Mouse (Mus musculus) heart, postnatal 14 days (tissue): ENCODE measurements around the gene Zfp663. TPM values are rescaled to one million over a fixed set of nuclear protein-coding genes. Genes with fewer than 3 reads are reported as not detected.
A peak's percentile ranks its signal among the peaks of the same experiment; 100 is the strongest.

Experiments
- DNase-seq, 2 experiments: peaks; one replicate each; pipeline ENCODE4 v3.0.0; 2021 to 2022
- intact Hi-C: fragments of 180-260 bp; cut with DNase I; formaldehyde crosslinking; loops from one replicate; pipeline ENCODE4 v1.15.1; 2025
- total RNA-seq, 2 experiments: library from RNA; stranded (reverse); gene quantifications; 2 replicates each; pipeline ENCODE4 v1.2.3; 2021

The Zfp663 gene
- total RNA-seq, 2 experiments from 2014 or later, result not detected

GRCm38 (mm10) chr2:165323484-165323883, 45.0 kb downstream of the Zfp663 start:
- no peak for DNase-seq

GRCm38 (mm10) chr2:165321981-165322735, 46.4 kb downstream of the Zfp663 start:
- intact Hi-C loops, result no loop called here
- DNase-seq, result no peak

More at GRCm38 (mm10) chr2:165323484-165323883, 45.0 kb downstream of the Zfp663 start:
- intact Hi-C loops, result no loop called here

GRCm38 (mm10) chr2:165321381-165321888, 47.1 kb downstream of the Zfp663 start:
- DNase-seq, result peak in 1 of 2 experiments; percentile 41
- intact Hi-C loops, result no loop called here

GRCm38 (mm10) chr2:165320531-165321150, 47.9 kb downstream of the Zfp663 start:
- DNase-seq, result peak; percentile 62 to 64
- intact Hi-C loops, result no loop called here

GRCm38 (mm10) chr2:165319503-165319902, 49.0 kb downstream of the Zfp663 start:
- no peak for DNase-seq
- intact Hi-C loops, result no loop called here

- intact Hi-C loops, result no loop called here
- no peak for DNase-seq
These were observed 49.6 kb downstream of the Zfp663 start for GRCm38 (mm10) chr2:165318941-165319340.

GRCm38 (mm10) chr2:165317621-165318263, 50.8 kb downstream of the Zfp663 start:
- no peak for DNase-seq
- intact Hi-C loops, result no loop called here

GRCm38 (mm10) chr2:165316837-165317473, 51.6 kb downstream of the Zfp663 start:
- intact Hi-C loops, result no loop called here
- DNase-seq, result peak; percentile 60 to 63

GRCm38 (mm10) chr2:165316204-165316603, 52.3 kb downstream of the Zfp663 start:
- DNase-seq, result no peak
- intact Hi-C loops, result no loop called here

- intact Hi-C loops, result no loop called here
- DNase-seq, result no peak
These were observed 54.3 kb downstream of the Zfp663 start for GRCm38 (mm10) chr2:165314197-165314596.

GRCm38 (mm10) chr2:165312381-165312780, 56.1 kb downstream of the Zfp663 start:
- intact Hi-C loops, result no loop called here
- DNase-seq, result no peak

- no peak for DNase-seq
- intact Hi-C loops, result no loop called here
These were observed 57.0 kb downstream of the Zfp663 start for GRCm38 (mm10) chr2:165311577-165311976.

- intact Hi-C loops, result no loop called here
- DNase-seq, result no peak
These were observed 57.6 kb downstream of the Zfp663 start for GRCm38 (mm10) chr2:165310818-165311425.

- intact Hi-C loops, result no loop called here
- DNase-seq, result no peak
These were observed 60.7 kb downstream of the Zfp663 start for GRCm38 (mm10) chr2:165307801-165308200.

GRCm38 (mm10) chr2:165305438-165305837, 63.1 kb downstream of the Zfp663 start:
- DNase-seq, result no peak
- intact Hi-C loops, result no loop called here

- DNase-seq, result no peak
- intact Hi-C loops, result no loop called here
These were observed 63.7 kb downstream of the Zfp663 start for GRCm38 (mm10) chr2:165304819-165305218.

GRCm38 (mm10) chr2:165303354-165304012, 65.0 kb downstream of the Zfp663 start:
- intact Hi-C loops, result no loop called here

GRCm38 (mm10) chr2:165301409-165301808, 67.1 kb downstream of the Zfp663 start:
- no peak for DNase-seq
- intact Hi-C loops, result no loop called here

More at GRCm38 (mm10) chr2:165303354-165304012, 65.0 kb downstream of the Zfp663 start:
- DNase-seq, result no peak
